Mouse (Mus musculus): ENCODE data around the gene Olfr1463.

Olfr1463 gene

GRCm38 (mm10) chr19:13231028-13231427, at the start of gene Olfr1463:
Gene Olfr1463, plus strand, starts transcription at chr19:13231328.
- no peak for DNase-seq

GRCm38 (mm10) chr19:13185434-13185833, 45.7 kb upstream of the Olfr1463 start, which contains the start of gene Olfr1462:
Gene Olfr1462, plus strand, starts transcription at chr19:13185734.
- DNase-seq = no peak

GRCm38 (mm10) chr19:13221666-13222065, 9.5 kb upstream of the Olfr1463 start:
- no peak for DNase-seq
